Mouse (Mus musculus) kidney, adult 2 months (tissue): ENCODE measurements at regions not wholly inside any gene's neighbourhood (a gene's known extent, or its start where the extent isn't known, plus 50 kb on each side); places are given as distances from the start of the nearest gene placed in this dataset.

Source experiments
- DNase-seq: peaks from one replicate; pipeline ENCODE4 v3.0.0; 2021
- H3K27ac ChIP-seq: fragments of 200-500 bp; 2 replicates; pipeline ENCODE4 v1.5.1; 2012; ENCODE audit warnings: low read depth, low read length, control low read depth, inconsistent platforms; ENCODE audit not compliant: insufficient read depth
- H3K27me3 ChIP-seq: fragments of 200-500 bp; replicated peaks from 2 replicates; pipeline ENCODE4 v1.6.1; 2012; ENCODE audit warnings: mild to moderate bottlenecking, moderate library complexity, low read length, inconsistent platforms; ENCODE audit not compliant: control insufficient read depth, insufficient read depth
- H3K36me3 ChIP-seq: fragments of 200-500 bp; 2 replicates; pipeline ENCODE4 v1.6.1; 2012; ENCODE audit warnings: mild to moderate bottlenecking, moderate library complexity, low read length, inconsistent platforms; ENCODE audit not compliant: control insufficient read depth, insufficient read depth
- H3K4me1 ChIP-seq: fragments of 200-500 bp; 2 replicates; pipeline ENCODE4 v1.6.1; 2011; ENCODE audit warnings: low read length; ENCODE audit not compliant: control insufficient read depth, insufficient read depth
- H3K4me3 ChIP-seq: fragments of 200-500 bp; 2 replicates; pipeline ENCODE4 v1.5.1; 2011; ENCODE audit warnings: mild to moderate bottlenecking, low read depth, low read length, control low read depth; ENCODE audit not compliant: insufficient read depth
- CTCF ChIP-seq: fragments of 200-500 bp; conservative IDR thresholded peaks from 2 replicates; pipeline ENCODE4 v1.5.1; 2011; ENCODE audit warnings: low read depth, mild to moderate bottlenecking, control low read depth, low read length, moderate library complexity, mixed read lengths; ENCODE audit not compliant: insufficient read depth, insufficient read length
- POLR2A ChIP-seq: fragments of 200-500 bp; IDR thresholded peaks from one replicate; pipeline ENCODE4 v1.6.1; 2011; ENCODE audit warnings: low read depth, low read length, control low read depth
- WGBS: fragments of 180-500 bp; shearing (Covaris S2); methylation state at CpG from one replicate; pipeline ENCODE4 v1.1.7; 2018; 5-methylcytosine and 5-hydroxymethylcytosine counted together

DNA sequence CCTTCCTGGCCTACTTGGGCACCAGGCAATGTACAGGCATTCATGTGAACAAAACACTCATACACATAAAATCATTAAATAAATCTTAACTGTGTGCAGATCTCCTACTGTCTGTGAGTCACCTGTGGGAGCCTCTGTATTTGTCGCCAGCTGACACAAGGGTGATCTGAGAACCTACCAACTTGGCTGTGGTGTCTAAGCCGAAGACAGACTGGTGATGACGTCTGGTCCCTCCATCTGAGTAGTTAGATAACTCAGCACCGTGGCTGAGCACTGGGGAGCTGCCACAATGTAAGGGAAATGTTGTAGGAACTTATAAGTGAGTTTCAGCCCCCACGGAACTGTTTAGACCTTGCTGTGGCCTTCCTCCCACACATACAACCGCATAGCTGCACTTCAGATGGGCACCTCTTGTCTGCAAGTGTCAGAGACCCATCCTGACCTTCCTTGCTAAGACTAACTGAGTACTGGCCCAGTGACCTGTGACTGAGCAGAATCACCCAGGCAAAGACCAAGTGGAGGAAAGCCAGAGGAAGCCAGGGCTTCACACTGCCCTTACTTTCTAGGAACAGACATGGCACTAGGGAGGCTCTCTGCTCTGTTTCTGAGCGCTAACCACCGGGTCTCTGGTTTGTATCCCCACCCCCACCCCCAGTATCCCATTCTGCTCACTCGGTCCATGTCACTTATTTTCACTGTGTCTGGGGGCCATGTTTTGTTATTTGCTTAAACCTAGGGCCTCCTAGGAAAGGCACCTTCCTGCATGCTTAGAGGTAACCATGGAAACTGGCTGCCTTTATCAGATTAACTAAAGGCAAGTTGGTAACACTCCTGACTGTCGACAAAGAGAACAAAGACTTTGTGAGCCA is 65.2 kb upstream of the Dhx40 start:
- DNase-seq: peak; percentile 85

GRCm38 (mm10) chr11:86871782-86872181 is 64.2 kb upstream of the Dhx40 start:
- Histone ChIP-seq H3K36me3 (no peaks in the 10 kb centered on the region), H3K27ac (no peak overlapping the region), H3K4me3 (no peak overlapping the region), H3K27me3 (no peaks in the 10 kb centered on the region), H3K4me1 (peaks cover 17% of the 10 kb centered on the region; the same call in 1 of the 2 replicates)
- 52% methylated on average over 4 of the region's 4 CpGs for WGBS
- DNase-seq: no peak
- TF ChIP-seq CTCF: no peak
- TF ChIP-seq POLR2A: no peak

More for the DNA sequence above, 65.2 kb upstream of the Dhx40 start:
- H3K4me3 ChIP-seq: no peak overlapping the region
- no peak overlapping the region for H3K27ac ChIP-seq
- no peaks in the 10 kb centered on the region for H3K36me3 ChIP-seq
- H3K27me3 ChIP-seq: no peaks in the 10 kb centered on the region
- TF ChIP-seq CTCF: no peak
- TF ChIP-seq POLR2A: no peak
- WGBS: 55% methylated on average over 10 of the region's 10 CpGs
- H3K4me1 ChIP-seq: peaks cover 17% of the 10 kb centered on the region; the same call in 1 of the 2 replicates

GRCm38 (mm10) chr11:86870486-86871165 is 63.1 kb upstream of the Dhx40 start:
- 29% methylated on average over 9 of the region's 9 CpGs for WGBS
- H3K27ac ChIP-seq: peak overlapping the region; percentile 65; the same call in 1 of the 2 replicates
- H3K36me3 ChIP-seq: no peaks in the 10 kb centered on the region
- peaks cover 21% of the 10 kb centered on the region; the same call in 1 of the 2 replicates for H3K4me1 ChIP-seq
- TF ChIP-seq CTCF (no peak), POLR2A (no peak)
- no peak overlapping the region for H3K4me3 ChIP-seq
- no peaks in the 10 kb centered on the region for H3K27me3 ChIP-seq
- peak; percentile 68 for DNase-seq

- Histone ChIP-seq H3K4me3 (no peak overlapping the region), H3K36me3 (no peaks in the 10 kb centered on the region), H3K27ac (no peak overlapping the region), H3K27me3 (no peaks in the 10 kb centered on the region), H3K4me1 (peaks cover 19% of the 10 kb centered on the region; the same call in 1 of the 2 replicates)
- TF ChIP-seq POLR2A: no peak
- no peak for TF ChIP-seq CTCF
- no peak for DNase-seq
- WGBS: 79% methylated on average over 10 of the region's 10 CpGs
Observed at GRCm38 (mm10) chr11:86866931-86867330, 59.4 kb upstream of the Dhx40 start.

- H3K36me3 ChIP-seq: no peaks in the 10 kb centered on the region
Observed at GRCm38 (mm10) chr11:86859864-86860528, 52.5 kb upstream of the Dhx40 start.

GRCm38 (mm10) chr11:86859236-86859817 is 51.8 kb upstream of the Dhx40 start:
- Histone ChIP-seq H3K36me3 (no peaks in the 10 kb centered on the region), H3K4me3 (no peak overlapping the region), H3K4me1 (no peaks in the 10 kb centered on the region), H3K27ac (no peak overlapping the region), H3K27me3 (no peaks in the 10 kb centered on the region)
- DNase-seq: no peak
- WGBS: 85% methylated on average over 9 of the region's 9 CpGs
- TF ChIP-seq POLR2A (no peak), CTCF (no peak)

More at GRCm38 (mm10) chr11:86859864-86860528, 52.5 kb upstream of the Dhx40 start:
- Histone ChIP-seq H3K4me3 (no peak overlapping the region), H3K4me1 (no peaks in the 10 kb centered on the region), H3K27ac (no peak overlapping the region), H3K27me3 (no peaks in the 10 kb centered on the region)
- WGBS: 73% methylated on average over 8 of the region's 8 CpGs
- no peak for DNase-seq
- no peak for TF ChIP-seq CTCF
- no peak for TF ChIP-seq POLR2A
